Mouse (Mus musculus): ENCODE data around the gene Mfsd4b4. TPM values are rescaled to one million over a fixed set of nuclear protein-coding genes. Genes with fewer than 3 reads are reported as not detected.

Gene Mfsd4b4
- total and polyA plus RNA-seq, 3 experiments, result 1.7 to 3.5 (median 2.1) TPM

DNA sequence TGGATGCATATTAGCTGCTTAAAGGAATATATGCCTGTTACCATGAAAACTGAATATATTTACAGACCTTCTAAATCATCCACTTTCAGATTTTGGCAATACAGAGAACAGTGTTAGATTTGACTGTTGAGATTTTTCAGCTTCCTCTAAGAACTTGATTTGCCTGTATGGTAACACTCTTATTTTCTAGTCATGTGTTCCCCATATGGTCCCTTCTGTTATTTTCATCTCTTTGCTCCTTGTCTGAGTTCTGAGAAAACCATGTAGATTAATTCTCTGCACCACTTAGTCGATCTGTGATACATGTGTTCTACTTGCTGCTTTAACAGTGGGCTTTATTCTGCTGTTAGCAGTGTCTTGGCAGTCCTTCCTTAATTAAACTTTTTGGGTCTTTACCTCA is 56.4 kb downstream of the Mfsd4b4 start:
- dilution Hi-C loops (cut with MboI; ENCODE audit: extremely low pct_ligation_motif_present, extremely low pct_unique_long_range_greater_than_20kb, low sequenced_read_pairs) (no loop called here), in situ Hi-C loops (cut with MboI; ENCODE audit: low pct_ligation_motif_present, low pct_unique_long_range_greater_than_20kb, low sequenced_read_pairs) (no loop called here)
- no peak for DNase-seq (ENCODE audit: extremely low read depth)

More for the DNA sequence above, 56.4 kb downstream of the Mfsd4b4 start:
- Histone ChIP-seq H3K9ac (ENCODE audit: insufficient read depth, low read depth) (no peak overlapping the region), H3K27me3 (replicated peaks) (no peaks in the 10 kb centered on the region), H3K79me2 (replicated peaks; ENCODE audit: control insufficient read depth, extremely low read depth, insufficient read depth, poor library complexity, severe bottlenecking) (no peaks in the 10 kb centered on the region), H3K4me2 (ENCODE audit: insufficient read depth, low read depth, poor library complexity, severe bottlenecking) (no peak overlapping the region), H3K4me3 (replicated peaks in 1 of 3; ENCODE audit: low read depth in 2 of 3, low read length in 2 of 3, poor library complexity in 1 of 3) (no peak overlapping the region), H3K9me3 (replicated peaks; ENCODE audit: low read length) (no peaks in the 10 kb centered on the region), H3K36me3 (replicated peaks in 1 of 2; ENCODE audit: control insufficient read depth in 1 of 2, insufficient read depth in 1 of 2, low read length in 1 of 2) (peaks cover 25 to 54% of the 10 kb centered on the region in 2 experiments), H3K27ac (ENCODE audit: insufficient read depth, low read depth) (no peak overlapping the region), H3K4me1 (ENCODE audit: control insufficient read depth in 1 of 2, insufficient read depth in 2 of 2) (no peaks in the 10 kb centered on the region)
- TF ChIP-seq TCF12 (IDR thresholded peaks at IDR 0.05; ENCODE audit: low read depth, low read length) (no peak), IRF4 (IDR thresholded peaks at IDR 0.05; ENCODE audit: low read depth, low read length) (no peak), MXI1 (IDR thresholded peaks at IDR 0.05; ENCODE audit: low read depth, low read length) (no peak), MAZ (IDR thresholded peaks at IDR 0.05; ENCODE audit: low read depth, low read length) (no peak), MEF2A (IDR thresholded peaks at IDR 0.05; ENCODE audit: borderline replicate concordance, low read depth, low read length) (no peak), HCFC1 (IDR thresholded peaks at IDR 0.05; ENCODE audit: low read depth, low read length) (no peak), PAX5 (IDR thresholded peaks at IDR 0.05; ENCODE audit: low read length) (no peak), E2F4 (IDR thresholded peaks at IDR 0.05; ENCODE audit: insufficient replicate concordance, low read depth, low read length) (no peak), ELF1 (IDR thresholded peaks at IDR 0.05; ENCODE audit: low read depth, low read length) (no peak), MYC (IDR thresholded peaks at IDR 0.05; ENCODE audit: low read depth, low read length) (no peak), ZKSCAN1 (IDR thresholded peaks at IDR 0.05; ENCODE audit: borderline replicate concordance, low read depth, low read length) (no peak), KAT2A (IDR thresholded peaks at IDR 0.05; ENCODE audit: insufficient replicate concordance, low read length) (no peak)

Other genes with a start within 250 kb of the Mfsd4b4 start
- gene Rev3l, start 167.1 kb downstream of the Mfsd4b4 start, total RNA-seq (2012; rRNA removed), result 10.5 and 11.0 TPM in 2 replicates
- 18.0 and 19.9 TPM in 2 replicates for gene Rev3l, start 167.1 kb downstream of the Mfsd4b4 start, total RNA-seq (2014; rRNA removed)
- 13.4 and 13.9 TPM in 2 replicates for gene Rev3l, start 167.1 kb downstream of the Mfsd4b4 start, polyA plus RNA-seq (2012; ENCODE audit: insufficient read length, low read depth)
- gene Mfsd4b2, start 27.7 kb upstream of the Mfsd4b4 start, total RNA-seq (2012; rRNA removed), result not detected in 2 replicates
- not detected in 2 replicates for gene Mfsd4b2, start 27.7 kb upstream of the Mfsd4b4 start, total RNA-seq (2014; rRNA removed)
- gene Mfsd4b2, start 27.7 kb upstream of the Mfsd4b4 start, polyA plus RNA-seq (2012; ENCODE audit: insufficient read length, low read depth), result not detected in 2 replicates
- not detected in 2 replicates for gene Mfsd4b3, start 60.9 kb upstream of the Mfsd4b4 start, total RNA-seq (2012; rRNA removed)
- gene Mfsd4b3, start 60.9 kb upstream of the Mfsd4b4 start, total RNA-seq (2014; rRNA removed), result not detected in 2 replicates
- gene Mfsd4b3, start 60.9 kb upstream of the Mfsd4b4 start, polyA plus RNA-seq (2012; ENCODE audit: insufficient read length, low read depth), result not detected in 2 replicates
- gene Mfsd4b5, start 87.4 kb upstream of the Mfsd4b4 start, total RNA-seq (2012; rRNA removed), result not detected in 2 replicates
- gene Mfsd4b5, start 87.4 kb upstream of the Mfsd4b4 start, total RNA-seq (2014; rRNA removed), result not detected in 2 replicates
- gene Mfsd4b5, start 87.4 kb upstream of the Mfsd4b4 start, polyA plus RNA-seq (2012; ENCODE audit: insufficient read length, low read depth), result not detected in 2 replicates
- 0.04 TPM in 1 of 2 replicates, not detected in the other for gene Mfsd4b1, start 126.0 kb upstream of the Mfsd4b4 start, total RNA-seq (2012; rRNA removed)
- not detected in 2 replicates for gene Mfsd4b1, start 126.0 kb upstream of the Mfsd4b4 start, total RNA-seq (2014; rRNA removed)
- not detected in 2 replicates for gene Mfsd4b1, start 126.0 kb upstream of the Mfsd4b4 start, polyA plus RNA-seq (2012; ENCODE audit: insufficient read length, low read depth)
- 10.4 TPM in 2 replicates for gene Slc16a10, start 243.0 kb upstream of the Mfsd4b4 start, total RNA-seq (2012; rRNA removed)
- 4.5 TPM in 2 replicates for gene Slc16a10, start 243.0 kb upstream of the Mfsd4b4 start, total RNA-seq (2014; rRNA removed)
- gene Slc16a10, start 243.0 kb upstream of the Mfsd4b4 start, polyA plus RNA-seq (2012; ENCODE audit: insufficient read length, low read depth), result 3.5 and 4.1 TPM in 2 replicates

All from CH12.LX (cell line).